Mouse (Mus musculus): ENCODE results near the gene Usp39. TPM values are rescaled to one million over a fixed set of nuclear protein-coding genes. Genes with fewer than 3 reads are reported as not detected.

Gene Usp39
- polyA plus RNA-seq, 1 experiment from 2014 or later, result 39.0 TPM

- no peak overlapping the region for H3K27ac ChIP-seq (ENCODE audit: low read length)
- H3K4me1 ChIP-seq (ENCODE audit: control insufficient read depth, insufficient read depth, low read length), result no peaks in the 10 kb centered on the region
- no peak overlapping the region for H3K4me2 ChIP-seq (ENCODE audit: low read length)
- no peaks in the 10 kb centered on the region for H3K9me3 ChIP-seq (replicated peaks; ENCODE audit: control insufficient read depth, low read length, poor library complexity, severe bottlenecking)
- no peak overlapping the region for H3K4me3 ChIP-seq (ENCODE audit: low read depth, low read length)
- 91% methylated on average over 11 of the region's 11 CpGs for WGBS
- no peaks in the 10 kb centered on the region for H3K36me3 ChIP-seq (ENCODE audit: control insufficient read depth, insufficient read depth, low read length)
- no peaks in the 10 kb centered on the region for H3K27me3 ChIP-seq (ENCODE audit: control insufficient read depth, insufficient read depth, low read depth, low read length)
- no peak overlapping the region for H3K9ac ChIP-seq (ENCODE audit: low read depth, low read length)
- no peak for ATAC-seq
Measured at GRCm38 (mm10) chr6:72302349-72302925, 42.5 kb downstream of the Usp39 start.

DNA sequence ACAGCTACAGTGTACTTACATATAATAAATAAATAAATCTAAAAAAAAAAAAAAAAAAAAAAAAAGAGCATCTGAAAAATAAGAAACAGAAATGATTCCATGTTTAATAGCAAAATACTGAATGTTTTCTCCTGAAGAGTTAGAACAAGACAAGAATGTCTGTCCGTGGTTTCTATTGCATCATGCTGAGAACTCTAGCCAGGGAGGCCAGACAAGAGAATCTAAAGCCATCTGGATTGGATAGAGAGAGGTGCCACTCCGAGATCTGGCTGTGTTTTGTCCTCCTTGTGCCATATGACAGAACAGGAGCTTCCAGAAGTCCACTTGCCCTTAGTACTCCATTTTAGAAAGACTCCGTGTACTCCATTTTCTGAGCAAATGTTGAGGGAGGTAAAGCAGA, 47.2 kb downstream of the Usp39 start:
- Histone ChIP-seq H3K4me1 (ENCODE audit: control insufficient read depth, insufficient read depth, low read length) (no peaks in the 10 kb centered on the region), H3K4me2 (ENCODE audit: low read length) (no peak overlapping the region), H3K27ac (ENCODE audit: low read length) (no peak overlapping the region), H3K9me3 (replicated peaks; ENCODE audit: control insufficient read depth, low read length, poor library complexity, severe bottlenecking) (no peaks in the 10 kb centered on the region), H3K9ac (ENCODE audit: low read depth, low read length) (no peak overlapping the region), H3K27me3 (ENCODE audit: control insufficient read depth, insufficient read depth, low read depth, low read length) (no peaks in the 10 kb centered on the region), H3K36me3 (ENCODE audit: control insufficient read depth, insufficient read depth, low read length) (no peaks in the 10 kb centered on the region), H3K4me3 (ENCODE audit: low read depth, low read length) (no peak overlapping the region)
- 81% methylated on average over 3 of the region's 3 CpGs for WGBS
- no peak for ATAC-seq

DNA sequence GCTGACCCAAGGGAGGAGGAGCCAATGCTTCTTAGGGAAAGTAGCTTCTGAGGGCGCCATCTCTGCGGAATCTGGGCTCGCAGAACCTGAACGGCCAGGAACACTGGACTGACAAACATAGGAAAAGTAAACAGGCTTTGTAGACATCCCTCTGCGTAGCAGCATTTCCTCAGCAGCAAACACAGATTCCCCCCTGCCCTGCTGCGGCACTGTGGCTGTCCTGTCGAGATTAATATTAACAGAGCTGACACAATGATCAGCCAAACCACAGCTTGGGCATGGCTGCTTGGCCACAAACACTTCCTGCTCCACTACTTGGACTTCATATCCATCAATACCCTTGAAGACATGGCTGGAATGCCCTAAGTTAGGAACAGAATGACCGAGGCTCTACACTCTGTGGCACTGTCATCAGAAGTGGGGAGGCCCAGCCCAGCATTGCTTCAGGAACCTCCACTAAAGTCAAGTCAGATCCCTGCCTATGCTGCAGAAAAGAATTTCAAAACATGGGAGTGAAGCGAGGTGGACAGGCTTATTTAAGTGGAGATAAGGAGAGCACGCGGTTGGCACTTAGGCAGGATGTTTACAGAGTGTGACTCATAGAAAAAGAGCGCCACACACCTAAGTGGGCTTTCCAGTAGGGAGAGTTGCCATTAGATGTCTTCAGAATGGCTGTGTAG, 51.9 kb downstream of the Usp39 start:
- Histone ChIP-seq H3K9me3 (replicated peaks; ENCODE audit: control insufficient read depth, low read length, poor library complexity, severe bottlenecking) (no peaks in the 10 kb centered on the region), H3K4me2 (ENCODE audit: low read length) (no peak overlapping the region), H3K27ac (ENCODE audit: low read length) (no peak overlapping the region), H3K27me3 (ENCODE audit: control insufficient read depth, insufficient read depth, low read depth, low read length) (no peaks in the 10 kb centered on the region), H3K4me3 (ENCODE audit: low read depth, low read length) (no peak overlapping the region), H3K9ac (ENCODE audit: low read depth, low read length) (no peak overlapping the region), H3K4me1 (ENCODE audit: control insufficient read depth, insufficient read depth, low read length) (no peaks in the 10 kb centered on the region), H3K36me3 (ENCODE audit: control insufficient read depth, insufficient read depth, low read length) (no peaks in the 10 kb centered on the region)
- WGBS, result 84% methylated on average over 12 of the region's 12 CpGs
- no peak for ATAC-seq

- 87% methylated on average over 3 of the region's 3 CpGs for WGBS
- ATAC-seq, result no peak
- Histone ChIP-seq H3K9ac (ENCODE audit: low read depth, low read length) (no peak overlapping the region), H3K27ac (ENCODE audit: low read length) (no peak overlapping the region), H3K27me3 (ENCODE audit: control insufficient read depth, insufficient read depth, low read depth, low read length) (no peaks in the 10 kb centered on the region), H3K4me3 (ENCODE audit: low read depth, low read length) (no peak overlapping the region), H3K36me3 (ENCODE audit: control insufficient read depth, insufficient read depth, low read length) (no peaks in the 10 kb centered on the region), H3K4me1 (ENCODE audit: control insufficient read depth, insufficient read depth, low read length) (no peaks in the 10 kb centered on the region), H3K4me2 (ENCODE audit: low read length) (no peak overlapping the region), H3K9me3 (replicated peaks; ENCODE audit: control insufficient read depth, low read length, poor library complexity, severe bottlenecking) (no peaks in the 10 kb centered on the region)
Measured at GRCm38 (mm10) chr6:72289484-72289883, 55.5 kb downstream of the Usp39 start.

GRCm38 (mm10) chr6:72283914-72284313, 61.1 kb downstream of the Usp39 start:
- H3K4me3 ChIP-seq (ENCODE audit: low read depth, low read length), result no peak overlapping the region
- no peaks in the 10 kb centered on the region for H3K4me1 ChIP-seq (ENCODE audit: control insufficient read depth, insufficient read depth, low read length)
- ATAC-seq, result no peak
- no peaks in the 10 kb centered on the region for H3K27me3 ChIP-seq (ENCODE audit: control insufficient read depth, insufficient read depth, low read depth, low read length)
- H3K9me3 ChIP-seq (replicated peaks; ENCODE audit: control insufficient read depth, low read length, poor library complexity, severe bottlenecking), result no peaks in the 10 kb centered on the region
- H3K9ac ChIP-seq (ENCODE audit: low read depth, low read length), result no peak overlapping the region
- no peak overlapping the region for H3K27ac ChIP-seq (ENCODE audit: low read length)
- no peaks in the 10 kb centered on the region for H3K36me3 ChIP-seq (ENCODE audit: control insufficient read depth, insufficient read depth, low read length)
- H3K4me2 ChIP-seq (ENCODE audit: low read length), result no peak overlapping the region
- 24% methylated on average over 4 of the region's 4 CpGs for WGBS

DNA sequence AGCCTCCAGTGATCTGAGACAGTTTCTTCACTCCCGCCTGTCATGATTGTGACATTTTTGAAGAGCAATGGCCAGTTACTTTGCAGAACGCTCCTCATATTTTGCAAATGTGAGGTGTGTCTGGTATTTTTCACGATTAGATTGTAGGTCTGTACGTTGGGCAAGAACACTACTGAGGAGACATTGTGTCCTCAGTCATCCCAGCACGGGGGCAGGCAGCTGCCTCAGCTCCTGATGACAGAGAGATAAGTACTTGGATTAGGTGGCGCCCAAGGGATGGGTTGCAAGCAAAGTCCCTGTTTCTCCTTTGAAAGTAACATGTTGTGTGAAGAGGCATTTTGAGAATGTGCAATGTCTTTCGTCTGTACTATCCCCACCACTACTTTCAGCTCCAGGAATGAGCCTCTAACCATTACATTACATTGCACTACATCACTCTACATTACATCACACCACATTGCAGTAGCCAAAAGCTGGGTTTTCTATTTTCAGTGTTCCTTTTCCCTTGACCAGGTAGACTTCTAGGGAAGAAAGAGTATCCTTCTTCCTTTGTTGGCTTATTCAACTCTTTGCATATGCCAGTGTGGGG, 64.5 kb downstream of the Usp39 start:
- H3K4me3 ChIP-seq (ENCODE audit: low read depth, low read length), result no peak overlapping the region
- H3K27me3 ChIP-seq (ENCODE audit: control insufficient read depth, insufficient read depth, low read depth, low read length), result no peaks in the 10 kb centered on the region
- no peaks in the 10 kb centered on the region for H3K9me3 ChIP-seq (replicated peaks; ENCODE audit: control insufficient read depth, low read length, poor library complexity, severe bottlenecking)
- no peak overlapping the region for H3K9ac ChIP-seq (ENCODE audit: low read depth, low read length)
- WGBS, result 71% methylated on average over 7 of the region's 7 CpGs
- H3K4me1 ChIP-seq (ENCODE audit: control insufficient read depth, insufficient read depth, low read length), result no peaks in the 10 kb centered on the region
- no peak for ATAC-seq
- H3K27ac ChIP-seq (ENCODE audit: low read length), result no peak overlapping the region
- H3K36me3 ChIP-seq (ENCODE audit: control insufficient read depth, insufficient read depth, low read length), result no peaks in the 10 kb centered on the region
- no peak overlapping the region for H3K4me2 ChIP-seq (ENCODE audit: low read length)

DNA sequence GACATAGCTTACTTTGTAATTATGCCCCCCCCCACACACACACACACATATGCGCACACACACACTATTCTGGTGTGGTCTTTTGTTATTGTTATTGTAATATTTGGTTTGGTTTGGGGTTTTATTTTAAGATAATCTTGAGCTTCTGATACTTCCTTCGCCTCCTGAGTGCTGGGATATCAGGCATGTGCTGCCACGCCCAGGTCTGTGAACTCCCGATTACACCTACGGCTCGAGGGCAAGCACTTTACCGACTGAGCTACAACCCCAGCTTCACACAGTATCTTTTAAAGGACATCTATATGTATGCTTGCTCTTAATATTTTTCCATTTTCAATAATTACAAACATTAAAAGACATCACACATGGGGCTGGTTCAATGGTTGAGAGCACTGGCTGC, 65.5 kb downstream of the Usp39 start:
- no peaks in the 10 kb centered on the region for H3K4me1 ChIP-seq (ENCODE audit: control insufficient read depth, insufficient read depth, low read length)
- H3K27ac ChIP-seq (ENCODE audit: low read length), result no peak overlapping the region
- H3K4me3 ChIP-seq (ENCODE audit: low read depth, low read length), result no peak overlapping the region
- WGBS, result 92% methylated on average over 7 of the region's 7 CpGs
- no peaks in the 10 kb centered on the region for H3K36me3 ChIP-seq (ENCODE audit: control insufficient read depth, insufficient read depth, low read length)
- no peaks in the 10 kb centered on the region for H3K27me3 ChIP-seq (ENCODE audit: control insufficient read depth, insufficient read depth, low read depth, low read length)
- no peak for ATAC-seq
- no peaks in the 10 kb centered on the region for H3K9me3 ChIP-seq (replicated peaks; ENCODE audit: control insufficient read depth, low read length, poor library complexity, severe bottlenecking)
- no peak overlapping the region for H3K4me2 ChIP-seq (ENCODE audit: low read length)
- no peak overlapping the region for H3K9ac ChIP-seq (ENCODE audit: low read depth, low read length)

DNA sequence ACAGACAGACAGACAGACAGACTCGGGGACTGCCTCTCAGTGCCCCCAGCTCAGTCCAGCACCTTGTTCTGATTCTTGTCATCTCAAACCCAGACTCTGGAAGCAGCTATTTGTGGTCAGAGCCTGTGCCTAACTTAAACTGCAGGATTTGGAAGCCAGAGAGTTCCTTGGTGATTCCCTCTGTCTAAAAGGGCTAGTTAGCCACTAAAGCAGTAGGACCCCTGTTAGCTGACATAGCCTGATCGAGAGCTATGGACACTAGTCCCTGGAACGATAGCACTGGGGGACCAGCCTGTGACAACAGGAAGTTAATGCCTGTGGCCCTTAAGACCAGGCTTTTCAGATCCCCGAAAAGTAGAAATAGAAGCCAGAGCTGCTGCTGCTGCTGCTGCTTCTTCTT, 66.1 kb downstream of the Usp39 start:
- WGBS, result 72% methylated on average over 4 of the region's 4 CpGs

DNA sequence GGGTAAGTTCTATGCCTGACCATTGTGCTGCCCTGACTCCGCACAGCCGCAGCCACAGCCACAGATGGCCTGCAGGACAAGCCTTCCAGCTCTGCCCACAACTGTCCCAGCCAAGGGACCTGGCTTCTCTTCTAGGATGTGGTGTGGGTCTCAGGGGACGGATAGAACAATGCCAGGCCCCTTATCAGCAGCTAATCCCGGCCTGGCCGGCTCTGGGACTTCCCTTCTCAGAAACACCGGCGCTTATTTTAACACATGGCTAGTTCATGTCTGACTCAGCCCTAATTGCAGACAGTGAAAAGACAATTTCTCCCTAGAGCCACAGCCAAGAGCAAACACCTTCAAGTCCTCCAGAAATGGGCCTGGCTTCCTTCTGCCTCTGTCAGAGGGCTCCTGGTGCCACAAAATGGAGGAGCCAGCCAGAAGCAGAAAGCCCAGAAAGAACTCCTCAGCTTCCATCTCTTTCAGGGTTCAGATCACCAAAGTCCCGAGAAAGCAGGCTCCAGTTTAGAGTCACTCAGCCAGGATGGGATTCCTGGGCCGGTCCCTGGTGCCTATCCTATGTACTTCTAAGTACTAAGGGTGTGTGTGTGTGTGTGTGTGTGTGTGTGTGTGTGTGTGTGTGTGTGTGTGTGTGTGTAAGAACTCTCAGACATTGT, 67.3 kb downstream of the Usp39 start:
- WGBS, result 63% methylated on average over 9 of the region's 9 CpGs
- H3K4me1 ChIP-seq (ENCODE audit: control insufficient read depth, insufficient read depth, low read length), result no peaks in the 10 kb centered on the region
- H3K27ac ChIP-seq (ENCODE audit: low read length), result 0 out of 2 replicates have a peak overlapping the region, but pooled peaks have one; percentile 20
- no peaks in the 10 kb centered on the region for H3K36me3 ChIP-seq (ENCODE audit: control insufficient read depth, insufficient read depth, low read length)
- H3K27me3 ChIP-seq (ENCODE audit: control insufficient read depth, insufficient read depth, low read depth, low read length), result no peaks in the 10 kb centered on the region
- H3K4me2 ChIP-seq (ENCODE audit: low read length), result no peak overlapping the region
- no peak overlapping the region for H3K4me3 ChIP-seq (ENCODE audit: low read depth, low read length)
- H3K9me3 ChIP-seq (replicated peaks; ENCODE audit: control insufficient read depth, low read length, poor library complexity, severe bottlenecking), result no peaks in the 10 kb centered on the region
- H3K9ac ChIP-seq (ENCODE audit: low read depth, low read length), result no peak overlapping the region
- ATAC-seq, result no peak

More for the DNA sequence above, 66.1 kb downstream of the Usp39 start:
- no peak for ATAC-seq
- H3K36me3 ChIP-seq (ENCODE audit: control insufficient read depth, insufficient read depth, low read length), result no peaks in the 10 kb centered on the region
- no peak overlapping the region for H3K4me3 ChIP-seq (ENCODE audit: low read depth, low read length)
- no peaks in the 10 kb centered on the region for H3K9me3 ChIP-seq (replicated peaks; ENCODE audit: control insufficient read depth, low read length, poor library complexity, severe bottlenecking)
- no peaks in the 10 kb centered on the region for H3K4me1 ChIP-seq (ENCODE audit: control insufficient read depth, insufficient read depth, low read length)
- no peak overlapping the region for H3K4me2 ChIP-seq (ENCODE audit: low read length)
- H3K9ac ChIP-seq (ENCODE audit: low read depth, low read length), result no peak overlapping the region
- no peak overlapping the region for H3K27ac ChIP-seq (ENCODE audit: low read length)
- H3K27me3 ChIP-seq (ENCODE audit: control insufficient read depth, insufficient read depth, low read depth, low read length), result no peaks in the 10 kb centered on the region

Measured in midbrain, embryonic 16.5 days (tissue).